Mouse (Mus musculus) heart, postnatal 0 days (tissue): Measurements from ENCODE around the gene Bst2.

Source experiments
- CTCF ChIP-seq: IDR thresholded peaks from 2 replicates; pipeline ENCODE4 v1.5.1; 2016; ENCODE audit warnings: antibody characterized with exemption, control low read depth, low read depth
- EP300 ChIP-seq: IDR thresholded peaks from 2 replicates; pipeline ENCODE4 v1.6.1; 2016; ENCODE audit warnings: antibody characterized with exemption, low read depth

DNA sequence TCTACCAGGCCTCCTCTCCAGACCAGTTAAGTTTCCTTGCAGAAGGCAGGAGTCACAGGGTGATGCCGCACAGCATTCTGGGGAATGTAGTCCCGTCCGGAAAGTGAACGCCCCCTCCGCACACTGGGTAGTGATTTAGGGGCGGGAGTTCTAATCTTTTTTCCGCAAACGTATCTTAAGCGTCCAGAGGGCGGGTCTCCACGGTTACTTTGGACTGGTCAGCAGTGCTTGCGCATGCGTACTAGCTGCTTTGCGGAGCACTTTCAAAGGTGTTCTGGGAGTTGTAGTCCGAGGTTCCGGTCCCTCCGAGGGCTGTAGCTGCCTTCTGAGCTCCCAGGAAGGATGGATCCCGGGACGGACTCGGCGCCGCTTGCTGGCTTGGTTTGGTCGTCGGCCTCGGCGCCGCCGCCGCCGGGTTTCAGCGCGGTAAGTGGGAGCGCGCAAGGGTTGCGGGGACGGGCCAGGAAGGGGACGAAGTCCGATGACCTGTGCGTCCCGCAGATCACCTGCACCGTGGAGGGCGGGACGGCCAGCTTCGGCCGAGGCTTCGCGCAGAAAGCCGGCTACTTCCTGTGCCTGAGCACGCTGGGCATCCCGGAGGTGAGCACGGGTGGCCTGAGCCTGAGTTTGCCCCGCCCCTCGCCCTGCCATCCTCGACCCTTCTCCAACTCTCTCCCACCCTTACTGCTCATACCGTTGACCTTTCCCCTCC lies 5.5 kb upstream of the Bst2 start, which contains the start of gene Mvb12a:
- TF ChIP-seq CTCF (no peak), EP300 (peak; percentile 40; the same call in 1 of the 2 replicates)
